Mouse (Mus musculus) thymus, postnatal 4 days (tissue): ENCODE data around the gene Tfdp2.
"Not testable (repeated sequence)": the region's sequence is repeated elsewhere in the genome, so short reads cannot be mapped to it uniquely, and the experiment has no call there.

Experiments
- DNase-seq: peaks from one replicate; pipeline ENCODE4 v3.0.0; 2021

Gene Tfdp2

GRCm38 (mm10) chr9:96195885-96196622 is at the start of gene Tfdp2:
Tfdp2 (plus strand) TSS chr9:96196275.
- DNase-seq: peak; percentile 91

DNA sequence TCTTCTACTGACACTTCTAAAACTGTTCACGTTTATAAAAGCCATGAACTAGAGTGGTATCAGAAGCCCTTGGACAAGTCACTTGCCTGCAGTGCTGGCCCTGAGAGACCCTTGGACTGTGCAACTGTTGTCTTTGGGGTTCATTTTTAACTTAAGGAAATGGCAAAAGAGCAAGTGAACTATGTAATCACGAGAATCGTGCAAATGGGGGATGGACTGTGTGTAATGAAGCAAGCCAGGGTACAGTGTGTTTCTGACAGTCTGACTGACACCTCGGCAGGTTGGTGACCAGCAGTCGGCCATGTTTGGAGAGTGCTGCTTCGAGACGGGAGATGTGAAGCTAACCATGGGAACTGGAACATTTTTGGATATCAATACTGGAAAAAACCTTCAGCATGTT is 43.3 kb upstream of the Tfdp2 start:
- no peak for DNase-seq

DNA sequence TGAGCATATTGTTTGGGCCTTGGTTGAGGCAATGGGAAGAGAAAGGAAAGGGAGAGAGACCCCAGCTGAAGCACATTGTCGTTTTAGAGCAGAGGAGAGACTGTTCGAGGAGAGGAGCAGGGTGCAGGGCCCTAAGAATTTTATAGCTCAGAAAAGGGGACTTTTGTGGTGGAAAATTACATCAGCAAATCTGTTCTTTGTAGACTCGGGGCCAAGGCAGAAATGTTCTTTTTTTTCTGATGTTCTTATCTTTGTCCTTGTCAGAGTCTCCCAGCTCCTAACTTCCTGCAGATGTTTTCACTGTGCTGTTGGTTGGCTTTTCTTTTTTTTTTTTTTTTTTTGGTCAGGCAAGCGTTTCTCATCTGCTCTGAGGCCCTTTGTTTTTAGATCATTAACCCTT is 37.6 kb upstream of the Tfdp2 start:
- DNase-seq: peak; percentile 32

GRCm38 (mm10) chr9:96159047-96159446 is 37.0 kb upstream of the Tfdp2 start:
- no peak for DNase-seq

GRCm38 (mm10) chr9:96160767-96161166 is 35.3 kb upstream of the Tfdp2 start:
- no peak for DNase-seq

GRCm38 (mm10) chr9:96162421-96162820 is 33.7 kb upstream of the Tfdp2 start:
- no peak for DNase-seq

- DNase-seq: no peak
These were observed 32.6 kb upstream of the Tfdp2 start for GRCm38 (mm10) chr9:96163443-96163842.

DNA sequence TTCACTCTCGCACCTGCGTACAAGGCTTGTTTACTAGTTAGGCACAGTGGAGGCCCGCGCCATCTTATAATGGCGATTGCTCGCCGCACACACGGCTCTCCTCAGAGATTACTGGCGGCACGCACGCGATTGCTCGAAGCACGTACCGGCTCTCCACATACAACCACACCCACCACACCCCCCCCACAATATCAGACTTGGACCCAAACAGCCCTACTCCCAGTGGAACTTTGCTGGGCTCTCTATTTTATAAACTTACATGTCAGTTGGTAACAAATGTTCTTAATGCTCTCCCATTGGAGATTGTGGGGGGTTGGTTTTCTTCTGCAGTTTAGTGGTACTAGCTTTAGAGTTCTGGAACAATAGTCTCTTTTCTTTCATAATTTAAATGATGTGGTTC is 32.1 kb upstream of the Tfdp2 start:
- DNase-seq: not testable (repeated sequence)

- peak; percentile 89 for DNase-seq
These were observed 28.9 kb upstream of the Tfdp2 start for GRCm38 (mm10) chr9:96167168-96167585.

- DNase-seq: no peak
These were observed 25.5 kb upstream of the Tfdp2 start for GRCm38 (mm10) chr9:96170600-96170999.

GRCm38 (mm10) chr9:96184909-96185308 is 11.2 kb upstream of the Tfdp2 start:
- no peak for DNase-seq

GRCm38 (mm10) chr9:96186701-96187100 is 9.4 kb upstream of the Tfdp2 start:
- DNase-seq: no peak

DNA sequence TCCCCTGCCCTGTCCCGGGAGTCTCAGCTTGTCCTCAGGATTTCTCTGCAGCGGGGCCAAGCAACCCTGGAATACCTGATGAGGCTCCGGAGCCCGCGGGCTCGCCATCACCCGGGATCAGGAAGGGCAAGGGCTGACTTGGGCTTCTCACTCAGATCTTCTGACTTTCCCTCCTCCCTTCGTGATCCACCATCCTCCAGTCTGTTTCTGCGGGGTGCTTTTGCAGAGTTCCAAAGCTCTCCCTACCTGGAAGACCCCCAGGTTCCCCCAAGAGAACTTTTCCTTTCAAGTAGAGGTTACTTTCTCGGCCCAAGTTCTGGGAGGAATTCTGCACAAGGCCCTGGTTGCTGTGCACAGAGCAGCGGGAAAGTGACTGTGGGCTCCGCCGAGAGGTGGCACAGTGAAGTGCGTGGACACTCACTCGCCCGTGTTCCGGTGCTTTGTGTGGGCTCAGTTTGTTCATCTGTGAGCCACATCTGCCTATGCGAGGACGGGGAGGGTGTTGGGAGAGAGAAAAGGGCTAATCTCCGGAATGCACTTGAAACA is 634 bp downstream of the Tfdp2 start:
- peak; percentile 71 for DNase-seq

- no peak for DNase-seq
These were observed 1.7 kb downstream of the Tfdp2 start for GRCm38 (mm10) chr9:96197806-96198205.

GRCm38 (mm10) chr9:96203663-96204062 is 7.6 kb downstream of the Tfdp2 start:
- DNase-seq: no peak

DNA sequence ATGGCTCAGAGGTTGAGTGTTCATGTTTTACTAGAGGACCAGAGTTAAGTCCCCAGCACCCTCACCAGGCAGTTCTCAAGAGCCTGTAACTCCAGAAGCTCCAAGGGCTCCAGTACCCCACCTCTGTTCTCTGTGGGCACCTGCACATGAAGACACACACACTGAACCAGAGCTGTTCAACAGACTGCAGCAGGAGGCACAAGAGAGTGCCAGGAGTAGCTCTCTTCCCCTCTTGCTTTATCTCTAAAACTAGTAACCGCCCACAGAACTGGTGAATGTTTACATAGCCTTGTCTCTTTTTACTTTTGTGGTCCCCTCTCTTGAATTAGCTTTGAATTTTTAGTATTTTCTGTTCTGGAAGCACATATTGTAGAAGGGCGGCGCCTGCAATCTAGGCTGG is 11.4 kb downstream of the Tfdp2 start:
- DNase-seq: no peak

- DNase-seq: no peak
These were observed 17.1 kb downstream of the Tfdp2 start for GRCm38 (mm10) chr9:96213036-96213645.

DNA sequence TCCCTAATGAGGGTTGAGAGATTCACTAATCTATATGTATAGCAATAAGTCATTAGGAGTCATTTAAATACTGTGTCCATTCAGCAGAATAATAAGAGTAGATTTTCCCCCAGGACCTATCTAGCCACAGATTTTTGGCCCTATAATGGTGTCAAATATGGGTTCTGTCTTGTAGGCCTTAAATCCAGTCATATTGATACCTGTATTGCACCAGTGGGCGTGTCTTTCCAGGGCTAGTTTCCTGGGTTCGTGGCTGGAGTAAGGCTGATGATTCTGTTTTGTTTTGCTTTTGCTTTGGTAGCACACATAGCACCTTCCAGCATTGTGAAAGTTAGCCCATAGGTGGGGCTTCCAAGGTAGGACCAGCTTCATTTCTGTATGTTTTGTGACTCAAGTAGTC is 18.1 kb downstream of the Tfdp2 start:
- no peak for DNase-seq

GRCm38 (mm10) chr9:96217299-96217698 is 21.2 kb downstream of the Tfdp2 start:
- DNase-seq: no peak

GRCm38 (mm10) chr9:96217799-96218198 is 21.7 kb downstream of the Tfdp2 start:
- no peak for DNase-seq

DNA sequence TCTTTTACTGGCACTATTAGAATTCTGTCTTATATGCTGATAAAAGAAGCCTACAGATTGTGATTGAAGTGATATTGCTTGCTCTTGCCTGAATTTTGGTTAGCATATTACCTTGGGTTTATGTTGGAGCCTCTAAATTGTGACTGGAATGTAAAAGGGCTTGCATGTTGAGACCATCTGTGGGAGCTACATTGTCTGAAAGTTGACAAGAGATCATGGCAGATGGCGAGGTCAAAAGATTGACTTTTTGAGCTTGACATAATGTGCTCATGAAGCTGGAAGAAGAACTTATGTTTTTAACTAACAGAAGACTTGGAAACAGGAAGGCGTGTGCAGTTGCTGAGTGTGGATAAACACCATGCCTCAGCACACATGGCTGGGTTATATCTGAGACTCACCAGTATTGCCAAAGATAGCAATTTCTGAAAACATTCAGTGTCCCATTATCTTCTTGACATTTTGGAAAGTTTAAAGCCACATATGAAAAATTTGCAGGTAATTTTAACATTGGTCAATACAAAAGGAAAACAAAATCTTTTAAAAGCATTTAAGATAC is 23.1 kb downstream of the Tfdp2 start:
- no peak for DNase-seq

DNA sequence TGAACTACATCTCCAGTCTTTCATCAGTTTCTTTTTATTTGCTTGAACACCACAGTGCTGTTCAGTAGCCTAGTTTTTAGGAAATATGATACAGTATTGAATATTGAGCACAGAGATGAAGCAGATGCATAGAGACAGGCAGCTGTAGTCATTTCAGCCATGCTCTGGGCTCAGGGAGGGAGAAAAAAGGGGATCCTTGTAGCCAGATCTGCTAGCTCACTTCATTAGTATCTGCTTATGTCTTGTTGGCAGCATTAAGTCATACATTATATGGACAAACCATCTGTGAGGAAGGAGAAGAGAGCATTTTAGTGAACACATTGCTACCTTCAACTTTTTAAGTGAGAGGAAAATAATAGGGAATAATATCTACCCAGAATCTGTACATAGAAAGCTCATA is 24.3 kb downstream of the Tfdp2 start:
- DNase-seq: no peak

DNA sequence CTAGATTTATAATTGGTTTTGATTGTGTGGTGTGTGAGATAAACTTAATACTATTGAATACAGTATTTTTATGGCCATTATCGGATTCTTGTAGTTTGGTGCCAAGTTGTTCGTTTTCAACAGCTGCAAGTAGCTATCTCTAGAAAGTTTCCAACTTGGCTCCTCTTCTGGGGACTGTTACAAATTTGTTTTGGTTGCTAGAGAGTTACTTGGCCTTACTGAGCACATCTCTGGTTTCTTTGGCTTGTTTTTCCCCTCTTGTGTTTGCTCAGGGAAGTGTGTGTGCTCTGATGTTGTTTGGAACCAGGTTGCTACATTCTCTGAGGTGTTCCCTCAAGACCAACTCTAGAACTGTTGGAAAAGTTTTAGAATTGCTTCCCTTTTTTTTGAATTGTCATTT is 27.2 kb downstream of the Tfdp2 start:
- DNase-seq: no peak

DNA sequence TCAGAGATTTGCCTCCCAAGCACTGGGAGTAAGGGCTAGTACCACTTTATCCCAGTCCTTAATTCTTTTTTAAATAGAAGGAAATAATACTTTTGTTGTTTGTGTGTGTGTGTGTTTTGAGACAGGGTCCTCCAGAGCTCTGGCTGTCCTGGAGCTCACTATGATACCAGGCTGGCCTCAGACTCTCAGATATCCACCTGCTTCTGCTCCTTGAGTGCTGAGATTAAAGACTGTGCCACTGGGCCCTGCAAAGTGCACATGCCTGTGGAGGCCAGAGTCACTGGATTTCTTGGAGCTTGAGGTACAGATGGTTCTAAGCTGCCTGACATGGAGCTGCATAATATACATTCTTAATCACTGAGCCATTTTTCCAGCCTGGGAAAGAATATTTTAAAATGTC is 32.2 kb downstream of the Tfdp2 start:
- no peak for DNase-seq
